Mouse (Mus musculus) MEL (cell line): ENCODE data around the gene Vti1a. TPM values are rescaled to one million over a fixed set of nuclear protein-coding genes. Genes with fewer than 3 reads are reported as not detected.

Experiments used
- DNase-seq: peaks from one replicate; pipeline ENCODE4 v3.0.0; 2011; ENCODE audit warnings: low read depth, low spot score
- H3K27ac ChIP-seq: 2 replicates; pipeline ENCODE4 v1.5.1; 2012; ENCODE audit warnings: low read depth, mild to moderate bottlenecking, control low read depth, low read length, moderate library complexity; ENCODE audit not compliant: control insufficient read depth
- H3K27me3 ChIP-seq, 2 experiments: fragments of 150-350 bp in 1 of 2; sonication (generic) in 1 of 2; 2 replicates each; pipeline ENCODE4 v1.6.1; 2012; ENCODE audit warnings: low read length in 2 of 2, mild to moderate bottlenecking in 2 of 2, improper control_type of control experiment in 1 of 2, moderate library complexity in 1 of 2; ENCODE audit not compliant: insufficient read depth in 2 of 2, control insufficient read depth in 1 of 2
- H3K36me3 ChIP-seq, 2 experiments: 2 replicates each; pipeline ENCODE4 v1.6.1; 2012 to 2014; ENCODE audit warnings: low read length in 2 of 2, improper control_type of control experiment in 1 of 2, inconsistent platforms in 1 of 2, mild to moderate bottlenecking in 1 of 2; ENCODE audit not compliant: insufficient read depth in 2 of 2, control insufficient read depth in 1 of 2
- H3K4me1 ChIP-seq, 2 experiments: fragments of 150-350 bp in 1 of 2; sonication (generic) in 1 of 2; 2 replicates each; pipeline ENCODE4 v1.6.1; 2012; ENCODE audit warnings: low read length in 2 of 2, improper control_type of control experiment in 1 of 2, mild to moderate bottlenecking in 1 of 2; ENCODE audit not compliant: insufficient read depth in 2 of 2, control insufficient read depth in 1 of 2
- H3K4me3 ChIP-seq, 2 experiments: fragments of 150-350 bp in 1 of 2; sonication (generic) in 1 of 2; 2 replicates each; pipeline ENCODE4 v1.5.1; 2012; ENCODE audit warnings: low read depth in 2 of 2, low read length in 2 of 2, mild to moderate bottlenecking in 2 of 2, moderate library complexity in 2 of 2, control low read depth in 1 of 2, improper control_type of control experiment in 1 of 2; ENCODE audit not compliant: control insufficient read depth in 1 of 2, insufficient read depth in 1 of 2
- H3K79me2 ChIP-seq: 2 replicates; pipeline ENCODE4 v1.6.1; 2012; ENCODE audit warnings: mild to moderate bottlenecking, low read length, moderate library complexity; ENCODE audit not compliant: control insufficient read depth, poor library complexity, insufficient read depth
- H3K9ac ChIP-seq: 2 replicates; pipeline ENCODE4 v1.6.1; 2012; ENCODE audit warnings: low read depth, mild to moderate bottlenecking, control low read depth, low read length, moderate library complexity; ENCODE audit not compliant: control insufficient read depth, poor library complexity, severe bottlenecking
- H3K9me3 ChIP-seq: fragments of 150-350 bp; sonication (generic); replicated peaks from 2 replicates; pipeline ENCODE4 v1.6.1; 2012; ENCODE audit warnings: mild to moderate bottlenecking, low read length, improper control_type of control experiment, moderate library complexity; ENCODE audit not compliant: insufficient read depth
- BHLHE40 ChIP-seq: IDR thresholded peaks from 2 replicates; pipeline ENCODE4 v1.6.1; 2012; ENCODE audit warnings: low read depth, mild to moderate bottlenecking, inconsistent platforms, low read length, improper control_type of control experiment, borderline replicate concordance
- CHD1 ChIP-seq: IDR thresholded peaks from 2 replicates; pipeline ENCODE4 v1.6.1; 2012; ENCODE audit warnings: low read depth, mild to moderate bottlenecking, inconsistent platforms, low read length, improper control_type of control experiment
- E2F4 ChIP-seq: IDR thresholded peaks from 2 replicates; pipeline ENCODE4 v1.6.1; 2011; ENCODE audit warnings: low read depth, low read length, improper control_type of control experiment, borderline replicate concordance
- EP300 ChIP-seq, 2 experiments: IDR thresholded peaks; 2 replicates each; pipeline ENCODE4 v1.6.1; 2011; ENCODE audit warnings: improper control_type of control experiment in 2 of 2, low read length in 2 of 2, low read depth in 1 of 2, mild to moderate bottlenecking in 1 of 2
- MEF2A ChIP-seq: IDR thresholded peaks from 2 replicates; pipeline ENCODE4 v1.6.1; 2014; ENCODE audit warnings: low read depth, mild to moderate bottlenecking, inconsistent platforms, low read length, improper control_type of control experiment; ENCODE audit not compliant: poor library complexity, insufficient replicate concordance, severe bottlenecking; ENCODE audit errors: extremely low read depth
- MXI1 ChIP-seq: IDR thresholded peaks from 2 replicates; pipeline ENCODE4 v1.6.1; 2011; ENCODE audit warnings: mild to moderate bottlenecking, low read depth, low read length, improper control_type of control experiment
- NELFE ChIP-seq: IDR thresholded peaks from 2 replicates; pipeline ENCODE4 v1.6.1; 2011; ENCODE audit warnings: low read depth, low read length, improper control_type of control experiment
- POLR2A ChIP-seq, 2 experiments: IDR thresholded peaks; 2 replicates each; pipeline ENCODE4 v1.6.1; 2011 to 2012; ENCODE audit warnings: low read length in 2 of 2, mild to moderate bottlenecking in 2 of 2, control low read depth in 1 of 2, improper control_type of control experiment in 1 of 2, low read depth in 1 of 2, moderate library complexity in 1 of 2; ENCODE audit not compliant: control insufficient read depth in 1 of 2, insufficient read depth in 1 of 2, poor library complexity in 1 of 2
- POLR2AphosphoS5 ChIP-seq: IDR thresholded peaks from 2 replicates; pipeline ENCODE4 v1.6.1; 2012; ENCODE audit warnings: low read depth, borderline replicate concordance, mild to moderate bottlenecking, inconsistent platforms, low read length, moderate library complexity, mixed read lengths
- RAD21 ChIP-seq: IDR thresholded peaks from 2 replicates; pipeline ENCODE4 v1.6.1; 2011; ENCODE audit warnings: mild to moderate bottlenecking, low read depth, low read length, improper control_type of control experiment
- RCOR1 ChIP-seq: IDR thresholded peaks from 2 replicates; pipeline ENCODE4 v1.6.1; 2012; ENCODE audit warnings: low read depth, mild to moderate bottlenecking, inconsistent platforms, low read length, improper control_type of control experiment
- SIN3A ChIP-seq: IDR thresholded peaks from 2 replicates; pipeline ENCODE4 v1.6.1; 2012; ENCODE audit warnings: low read length, improper control_type of control experiment, inconsistent platforms
- SMC3 ChIP-seq: IDR thresholded peaks from 2 replicates; pipeline ENCODE4 v1.6.1; 2011; ENCODE audit warnings: low read depth, low read length, improper control_type of control experiment
- TCF12 ChIP-seq: IDR thresholded peaks from 2 replicates; pipeline ENCODE4 v1.6.1; 2014; ENCODE audit warnings: low read depth, mild to moderate bottlenecking, inconsistent platforms, low read length, improper control_type of control experiment, moderate library complexity
- UBTF ChIP-seq: IDR thresholded peaks from 2 replicates; pipeline ENCODE4 v1.6.1; 2012; ENCODE audit warnings: low read depth, mild to moderate bottlenecking, inconsistent platforms, low read length, improper control_type of control experiment, moderate library complexity, borderline replicate concordance; ENCODE audit not compliant: insufficient read depth
- USF1 ChIP-seq: IDR thresholded peaks from 2 replicates; pipeline ENCODE4 v1.6.1; 2014; ENCODE audit warnings: low read depth, mild to moderate bottlenecking, inconsistent platforms, low read length, improper control_type of control experiment, moderate library complexity
- USF2 ChIP-seq, 2 experiments: IDR thresholded peaks; 2 replicates each; pipeline ENCODE4 v1.6.1; 2011 to 2012; ENCODE audit warnings: improper control_type of control experiment in 2 of 2, low read length in 2 of 2, borderline replicate concordance in 1 of 2, inconsistent platforms in 1 of 2, low read depth in 1 of 2, mild to moderate bottlenecking in 1 of 2; ENCODE audit not compliant: insufficient read depth in 1 of 2
- ZC3H11A ChIP-seq: IDR thresholded peaks from 2 replicates; pipeline ENCODE4 v1.6.1; 2012; ENCODE audit warnings: low read depth, mild to moderate bottlenecking, inconsistent platforms, low read length, improper control_type of control experiment
- ZNF384 ChIP-seq: IDR thresholded peaks from 2 replicates; pipeline ENCODE4 v1.6.1; 2012; ENCODE audit warnings: low read depth, mild to moderate bottlenecking, inconsistent platforms, low read length, improper control_type of control experiment
- polyA plus RNA-seq, 2 experiments: library from polyadenylated mRNA; stranded (reverse) in 1 of 2; unstranded in 1 of 2; fragments of >175 nt in 1 of 2; fragments of >200 nt in 1 of 2; gene quantifications; 2 replicates each; pipeline versions ENCODE4 v1.2.1 to v1.2.4; 2012; ENCODE audit warnings: low replicate concordance in 2 of 2, low read depth in 1 of 2; ENCODE audit not compliant: insufficient read length in 2 of 2, insufficient read depth in 1 of 2, missing spikeins in 1 of 2
- total RNA-seq: library from RNA; depleted of rRNA; stranded (reverse); fragments of 300-350 nt; gene quantifications from 2 replicates; pipeline ENCODE4 v1.2.3, GENCODE M21; 2012

Vti1a gene
- total and polyA plus RNA-seq, 3 experiments: 37.2 to 119 (median 42.8) TPM

DNA sequence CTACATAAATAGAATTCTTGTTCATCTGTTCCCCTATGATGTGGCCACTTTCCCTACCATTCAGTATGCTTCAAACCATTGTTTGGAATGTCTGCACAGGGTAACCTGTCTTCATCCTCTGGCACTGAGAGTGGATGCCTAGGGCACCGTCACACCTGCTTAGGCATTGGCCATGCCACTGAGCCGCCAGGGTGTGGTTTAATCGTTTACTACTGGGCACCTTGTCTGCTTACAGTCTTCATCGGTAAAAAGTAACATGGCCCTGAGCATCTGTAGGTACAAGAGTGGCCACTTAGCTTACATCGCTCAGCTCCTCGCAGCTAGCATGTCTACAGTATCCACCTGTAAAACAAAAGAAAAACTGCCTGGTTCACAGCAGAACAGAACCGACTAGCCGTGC lies 264.1 kb downstream of the Vti1a start:
- H3K36me3 ChIP-seq: peaks cover 0 to 13% of the 10 kb centered on the region in 2 experiments; a peak in 2 of 4 replicates
- DNase-seq: no peak
- H3K27ac ChIP-seq: no peak overlapping the region
- peaks cover 0 to 17% of the 10 kb centered on the region in 2 experiments; a peak in 3 of 4 replicates for H3K4me1 ChIP-seq
- H3K9me3 ChIP-seq: no peaks in the 10 kb centered on the region
- H3K27me3 ChIP-seq: no peaks in the 10 kb centered on the region
- no peaks in the 10 kb centered on the region for H3K79me2 ChIP-seq
- H3K9ac ChIP-seq: no peak overlapping the region
- H3K4me3 ChIP-seq: no peak overlapping the region
- TF ChIP-seq SIN3A: no peak
- TF ChIP-seq ZC3H11A: no peak
- no peak for TF ChIP-seq TCF12
- no peak for TF ChIP-seq CHD1
- no peak for TF ChIP-seq USF2 (IDR thresholded peaks at IDR 0.05; ENCODE audit: borderline replicate concordance in 1 of 2, insufficient read depth in 1 of 2, low read depth in 1 of 2, low read length in 2 of 2)
- no peak for TF ChIP-seq RAD21

DNA sequence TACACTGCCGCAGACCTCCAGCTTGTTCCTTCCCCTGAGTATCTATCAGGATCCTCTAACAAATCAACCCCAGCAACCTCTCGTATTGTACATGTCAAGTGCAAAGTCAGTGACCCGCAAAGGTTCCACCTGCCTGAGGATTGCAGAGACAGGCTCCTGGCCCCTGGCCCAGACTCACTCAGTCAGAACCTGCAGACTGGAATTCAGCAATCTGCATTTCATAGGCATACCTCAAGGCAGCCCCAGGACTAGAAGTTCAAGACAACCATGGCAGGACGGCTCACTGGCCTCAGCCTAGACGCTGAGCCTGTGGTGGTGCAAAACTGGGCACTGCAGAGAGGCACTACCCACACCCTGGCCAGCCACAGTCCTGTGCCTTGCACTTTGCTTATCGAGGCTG lies 264.6 kb downstream of the Vti1a start:
- Histone ChIP-seq H3K27ac (no peak overlapping the region), H3K27me3 (no peaks in the 10 kb centered on the region), H3K9me3 (no peaks in the 10 kb centered on the region), H3K36me3 (peaks cover 0 to 13% of the 10 kb centered on the region in 2 experiments; a peak in 2 of 4 replicates), H3K4me1 (peaks cover 0 to 17% of the 10 kb centered on the region in 2 experiments; a peak in 3 of 4 replicates), H3K4me3 (no peak overlapping the region), H3K79me2 (no peaks in the 10 kb centered on the region), H3K9ac (no peak overlapping the region)
- TF ChIP-seq SMC3 (no peak), MXI1 (no peak), NELFE (no peak), USF2 (IDR thresholded peaks at IDR 0.05; ENCODE audit: borderline replicate concordance in 1 of 2, insufficient read depth in 1 of 2, low read depth in 1 of 2, low read length in 2 of 2) (no peak), RCOR1 (no peak), ZNF384 (no peak), BHLHE40 (no peak), MEF2A (no peak), USF1 (no peak), EP300 (IDR thresholded peaks at IDR 0.05; ENCODE audit: low read depth in 1 of 2, low read length in 2 of 2) (no peak), UBTF (no peak), POLR2A (IDR thresholded peaks at IDR 0.05; ENCODE audit: control insufficient read depth in 1 of 2, insufficient read depth in 1 of 2, low read depth in 1 of 2, low read length in 2 of 2, poor library complexity in 1 of 2) (no peak), POLR2AphosphoS5 (no peak), E2F4 (no peak)
- DNase-seq: no peak
